Mouse (Mus musculus): ENCODE measurements at regions not wholly inside any gene's neighbourhood (a gene's known extent, or its start where the extent isn't known, plus 50 kb on each side); places are given as distances from the start of the nearest gene placed in this dataset.

GRCm38 (mm10) chr7:77338630-77339029 lies 1108.9 kb downstream of the Agbl1 start:
- WGBS: 69% methylated on average over 4 of the region's 4 CpGs
- Histone ChIP-seq H3K4me1 (ENCODE audit: control insufficient read depth, insufficient read depth) (no peaks in the 10 kb centered on the region), H3K4me2 (ENCODE audit: low read depth, low read length) (no peak overlapping the region), H3K4me3 (ENCODE audit: low read depth, low read length) (no peak overlapping the region), H3K36me3 (replicated peaks; ENCODE audit: control insufficient read depth, insufficient read depth, low read length) (no peaks in the 10 kb centered on the region), H3K27ac (ENCODE audit: low read depth) (no peak overlapping the region), H3K9me3 (replicated peaks; ENCODE audit: control insufficient read depth, low read length) (no peaks in the 10 kb centered on the region), H3K27me3 (ENCODE audit: control insufficient read depth, insufficient read depth, low read length) (no peaks in the 10 kb centered on the region), H3K9ac (replicated peaks; ENCODE audit: low read depth, low read length) (no peak overlapping the region)
- TF ChIP-seq CTCF (IDR thresholded peaks at IDR 0.05; ENCODE audit: low read depth): no peak
- TF ChIP-seq EP300 (IDR thresholded peaks at IDR 0.05; ENCODE audit: low read depth): no peak
- DNase-seq (ENCODE audit: low spot score) (no peak), ATAC-seq (ENCODE audit: insufficient read depth, low read depth) (no peak)

Data from heart, postnatal 0 days (tissue).